Mouse (Mus musculus) kidney, adult 8-10 months (tissue): ENCODE data around the gene Mrpl14.

Experiments used
- DNase-seq, 2 experiments: peaks; one replicate each; pipeline ENCODE4 v3.0.0; 2022

Mrpl14 gene

GRCm38 (mm10) chr17:45727481-45727880, 41.4 kb downstream of the Mrpl14 start:
- no peak for DNase-seq

GRCm38 (mm10) chr17:45727983-45728723, 42.0 kb downstream of the Mrpl14 start:
- no peak for DNase-seq

GRCm38 (mm10) chr17:45729387-45729786, 43.3 kb downstream of the Mrpl14 start:
- no peak for DNase-seq

- no peak for DNase-seq
Observed at GRCm38 (mm10) chr17:45730696-45731095, 44.6 kb downstream of the Mrpl14 start.

- peak; percentile 76 to 90 for DNase-seq
Observed at GRCm38 (mm10) chr17:45731172-45731864, 45.2 kb downstream of the Mrpl14 start.

GRCm38 (mm10) chr17:45733038-45733734, 47.1 kb downstream of the Mrpl14 start:
- peak; percentile 32 to 44 for DNase-seq

GRCm38 (mm10) chr17:45733735-45734301, 47.7 kb downstream of the Mrpl14 start, which contains the start of gene 1600014C23Rik:
Gene 1600014C23Rik, minus strand, starts transcription at chr17:45733844.
- DNase-seq: peak; percentile 67 to 77

GRCm38 (mm10) chr17:45734333-45734732, 48.2 kb downstream of the Mrpl14 start:
- no peak for DNase-seq

GRCm38 (mm10) chr17:45734881-45735280, 48.8 kb downstream of the Mrpl14 start:
- no peak for DNase-seq

GRCm38 (mm10) chr17:45735382-45736310, 49.5 kb downstream of the Mrpl14 start:
- peak; percentile 56 to 83 for DNase-seq

- peak; percentile 66 to 68 for DNase-seq
Observed at GRCm38 (mm10) chr17:45736311-45737077, 50.4 kb downstream of the Mrpl14 start.

GRCm38 (mm10) chr17:45737078-45737601, 51.0 kb downstream of the Mrpl14 start:
- no peak for DNase-seq

GRCm38 (mm10) chr17:45742371-45743147, 56.4 kb downstream of the Mrpl14 start:
- DNase-seq: no peak

GRCm38 (mm10) chr17:45745629-45746028, 59.5 kb downstream of the Mrpl14 start:
- no peak for DNase-seq

GRCm38 (mm10) chr17:45746755-45747154, 60.6 kb downstream of the Mrpl14 start:
- no peak for DNase-seq

- DNase-seq: no peak
Observed at GRCm38 (mm10) chr17:45747293-45747692, 61.2 kb downstream of the Mrpl14 start.
